Mouse (Mus musculus) G1E (cell line): Measurements from ENCODE around the gene Ralb. TPM values are rescaled to one million over a fixed set of nuclear protein-coding genes. Genes with fewer than 3 reads are reported as not detected.

ENCODE experiments used
- ATAC-seq: 2 replicates; pipeline ENCODE4 v1.8.0; 2016; ENCODE audit warnings: mild to moderate bottlenecking; ENCODE audit not compliant: insufficient number of reproducible peaks, poor library complexity, low FRiP score, severe bottlenecking; ENCODE audit errors: extremely low read depth
- DNase-seq: peaks from one replicate; pipeline ENCODE4 v3.0.0; 2012; ENCODE audit warnings: low spot score
- H3K27me3 ChIP-seq: 2 replicates; pipeline ENCODE4 v1.6.1; 2012; ENCODE audit warnings: mild to moderate bottlenecking, low read length, inconsistent platforms; ENCODE audit not compliant: insufficient read depth
- H3K36me3 ChIP-seq: replicated peaks from 2 replicates; pipeline ENCODE3; 2012; ENCODE audit warnings: mild to moderate bottlenecking, inconsistent platforms
- H3K4me1 ChIP-seq: 2 replicates; pipeline ENCODE4 v1.6.1; 2012; ENCODE audit warnings: low read depth, low read length, inconsistent platforms, mixed read lengths; ENCODE audit not compliant: insufficient read depth
- H3K4me3 ChIP-seq: 2 replicates; pipeline ENCODE4 v1.5.1; 2012; ENCODE audit warnings: low read depth, mild to moderate bottlenecking, inconsistent platforms, low read length, moderate library complexity, mixed read lengths
- H3K9me3 ChIP-seq: replicated peaks from 2 replicates; pipeline ENCODE4 v1.6.1; 2012; ENCODE audit warnings: inconsistent platforms
- CTCF ChIP-seq: IDR thresholded peaks from 2 replicates; pipeline ENCODE4 v1.5.1; 2012; ENCODE audit warnings: low read depth, low read length, inconsistent platforms, mixed read lengths
- GATA1 ChIP-seq: IDR thresholded peaks from 2 replicates; pipeline ENCODE4 v1.6.1; 2012; ENCODE audit warnings: borderline replicate concordance, low read length, inconsistent platforms, mixed read lengths
- GATA2 ChIP-seq: IDR thresholded peaks from 2 replicates; pipeline ENCODE4 v1.6.1; 2012; ENCODE audit warnings: low read depth, low read length, inconsistent platforms, borderline replicate concordance
- POLR2AphosphoS5 ChIP-seq: IDR thresholded peaks from 2 replicates; pipeline ENCODE4 v1.6.1; 2012; ENCODE audit warnings: low read depth, low read length, inconsistent platforms; ENCODE audit not compliant: insufficient replicate concordance
- TAL1 ChIP-seq: conservative IDR thresholded peaks from 2 replicates; pipeline ENCODE4 v1.6.1; 2012; ENCODE audit warnings: low read depth, low read length, inconsistent platforms, mixed read lengths
- polyA plus RNA-seq: library from polyadenylated mRNA; stranded (reverse); fragments of >175 nt; gene quantifications from 2 replicates; pipeline ENCODE4 v1.2.3, GENCODE M21; 2012
- total RNA-seq, 2 experiments: library from RNA; stranded (forward) in 1 of 2; stranded (reverse) in 1 of 2; fragments of 200-1000 nt in 1 of 2; fragments of >200 nt in 1 of 2; fragmentation: Nextera tagmentation in 1 of 2; gene quantifications; 2 replicates each; pipeline ENCODE4 v1.2.3; 2014 to 2017

The Ralb gene
- total and polyA plus RNA-seq, 3 experiments = 37.4 to 97.4 (median 60.5) TPM

- DNase-seq = no peak
- Histone ChIP-seq H3K27me3 (no peaks in the 10 kb centered on the region), H3K4me3 (no peak overlapping the region), H3K4me1 (peaks cover 31% of the 10 kb centered on the region), H3K36me3 (peaks cover 77% of the 10 kb centered on the region), H3K9me3 (no peaks in the 10 kb centered on the region)
- ATAC-seq = no peak
- no peak for TF ChIP-seq CTCF
- TF ChIP-seq POLR2AphosphoS5 = no peak
- TF ChIP-seq GATA1 = no peak
- TF ChIP-seq GATA2 = no peak
These were observed 13.8 kb downstream of the Ralb start for GRCm38 (mm10) chr1:119490765-119491164.

GRCm38 (mm10) chr1:119487917-119488590, 16.5 kb downstream of the Ralb start:
- H3K27me3 ChIP-seq = no peaks in the 10 kb centered on the region
- ATAC-seq (no peak), DNase-seq (no peak)
- H3K4me1 ChIP-seq = peaks cover 19% of the 10 kb centered on the region
- no peak overlapping the region for H3K4me3 ChIP-seq
- no peaks in the 10 kb centered on the region for H3K9me3 ChIP-seq
- TF ChIP-seq TAL1 = no peak
- no peak for TF ChIP-seq GATA2
- peaks cover 68% of the 10 kb centered on the region for H3K36me3 ChIP-seq

- TF ChIP-seq GATA2 (no peak), TAL1 (no peak), GATA1 (no peak), CTCF (no peak), POLR2AphosphoS5 (no peak)
- Histone ChIP-seq H3K36me3 (peaks cover 75% of the 10 kb centered on the region), H3K9me3 (no peaks in the 10 kb centered on the region; the same call in 1 of the 2 replicates), H3K4me1 (peaks cover 14% of the 10 kb centered on the region), H3K27me3 (no peaks in the 10 kb centered on the region), H3K4me3 (no peak overlapping the region)
- no peak for ATAC-seq
- no peak for DNase-seq
These were observed 18.8 kb downstream of the Ralb start for GRCm38 (mm10) chr1:119485825-119486224.

GRCm38 (mm10) chr1:119484457-119484856, 20.1 kb downstream of the Ralb start:
- Histone ChIP-seq H3K4me3 (no peak overlapping the region), H3K27me3 (no peaks in the 10 kb centered on the region), H3K9me3 (no peaks in the 10 kb centered on the region; the same call in 1 of the 2 replicates), H3K4me1 (peaks cover 21% of the 10 kb centered on the region), H3K36me3 (peaks cover 72% of the 10 kb centered on the region)
- peak; percentile 61 for DNase-seq
- peak; percentile 28; the same call in 1 of the 2 replicates for TF ChIP-seq CTCF
- TF ChIP-seq TAL1 = no peak
- ATAC-seq = peak; percentile 71; the same call in 1 of the 2 replicates

- DNase-seq = no peak
- Histone ChIP-seq H3K36me3 (peaks cover 74% of the 10 kb centered on the region), H3K4me3 (no peak overlapping the region), H3K4me1 (peaks cover 26% of the 10 kb centered on the region), H3K27me3 (peaks cover 2% of the 10 kb centered on the region; the same call in 1 of the 2 replicates), H3K9me3 (no peaks in the 10 kb centered on the region; the same call in 1 of the 2 replicates)
- peak; percentile 21; the same call in 1 of the 2 replicates for TF ChIP-seq CTCF
- no peak for TF ChIP-seq TAL1
- no peak for ATAC-seq
These were observed 21.7 kb downstream of the Ralb start for GRCm38 (mm10) chr1:119482891-119483290.

- Histone ChIP-seq H3K9me3 (no peaks in the 10 kb centered on the region; the same call in 1 of the 2 replicates), H3K4me3 (no peak overlapping the region), H3K27me3 (peaks cover 2% of the 10 kb centered on the region; the same call in 1 of the 2 replicates), H3K4me1 (peaks cover 39% of the 10 kb centered on the region), H3K36me3 (peaks cover 65% of the 10 kb centered on the region)
- TF ChIP-seq POLR2AphosphoS5 (no peak), GATA1 (no peak), CTCF (peak; percentile 56; the same call in 1 of the 2 replicates)
- DNase-seq (no peak), ATAC-seq (no peak)
These were observed 23.2 kb downstream of the Ralb start for GRCm38 (mm10) chr1:119481205-119481932.
